Mouse (Mus musculus): ENCODE measurements around the gene Themis. TPM values are rescaled to one million over a fixed set of nuclear protein-coding genes. Genes with fewer than 3 reads are reported as not detected.

The Themis gene
- polyA plus RNA-seq, 1 experiment: 0.70 TPM

DNA sequence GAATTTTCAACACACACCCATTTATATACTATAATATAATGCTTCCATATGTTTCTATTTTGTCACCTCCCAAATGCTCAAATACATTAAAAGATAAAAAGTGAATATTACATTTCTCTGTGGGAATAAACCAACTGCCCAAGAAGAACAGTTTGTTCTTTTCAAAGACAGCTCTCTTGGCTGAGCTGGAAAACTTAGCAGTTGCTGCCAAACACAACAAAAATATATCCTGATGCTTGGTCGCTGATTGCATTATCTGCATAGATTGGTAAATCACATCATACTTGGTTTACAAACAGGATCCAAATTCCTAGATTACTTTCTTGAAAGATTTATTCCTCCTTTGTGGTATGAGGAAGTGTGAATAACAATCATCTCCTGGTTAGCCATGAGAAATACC is 69.8 kb downstream of the Themis start:
- Histone ChIP-seq H3K27ac (ENCODE audit: insufficient read depth, low read length) (no peak overlapping the region), H3K9ac (ENCODE audit: low read depth, poor library complexity, severe bottlenecking) (no peak overlapping the region), H3K27me3 (ENCODE audit: control insufficient read depth, insufficient read depth, low read length, poor library complexity, severe bottlenecking) (no peaks in the 10 kb centered on the region), H3K4me3 (ENCODE audit: low read depth, low read length) (no peak overlapping the region), H3K4me1 (ENCODE audit: control insufficient read depth, insufficient read depth, low read length) (no peaks in the 10 kb centered on the region), H3K9me3 (replicated peaks; ENCODE audit: control insufficient read depth, insufficient read depth, low read length, poor library complexity, severe bottlenecking) (no peaks in the 10 kb centered on the region), H3K36me3 (ENCODE audit: control insufficient read depth, insufficient read depth, low read length, poor library complexity, severe bottlenecking) (no peaks in the 10 kb centered on the region)
- TF ChIP-seq POLR2A (IDR thresholded peaks at IDR 0.05; ENCODE audit: insufficient read depth, low read length) (no peak), CTCF (IDR thresholded peaks at IDR 0.05; ENCODE audit: low read depth, low read length) (no peak), EP300 (IDR thresholded peaks at IDR 0.05; ENCODE audit: insufficient read depth, low read depth, low read length) (no peak)

DNA sequence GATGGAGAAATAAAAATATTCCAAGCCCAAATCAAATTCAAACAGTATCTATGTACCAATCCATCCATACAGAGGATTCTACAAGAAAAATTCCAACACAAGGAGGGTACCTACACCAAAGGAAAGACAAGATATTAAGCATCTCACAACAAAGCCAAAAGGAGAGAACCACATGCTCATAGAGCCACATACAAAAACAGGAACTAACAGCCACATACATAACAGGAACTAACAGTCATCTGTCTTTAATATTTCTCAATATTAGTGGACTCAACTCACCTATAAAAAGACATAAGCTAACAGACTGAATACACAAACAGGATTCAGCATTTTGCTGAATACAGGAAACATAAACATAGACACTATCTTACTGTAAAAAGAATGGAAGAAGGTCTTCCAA is 78.3 kb downstream of the Themis start:
- H3K9ac ChIP-seq (ENCODE audit: low read depth, poor library complexity, severe bottlenecking): no peak overlapping the region
- no peak overlapping the region for H3K4me3 ChIP-seq (ENCODE audit: low read depth, low read length)
- H3K9me3 ChIP-seq (replicated peaks; ENCODE audit: control insufficient read depth, insufficient read depth, low read length, poor library complexity, severe bottlenecking): no peaks in the 10 kb centered on the region
- no peaks in the 10 kb centered on the region for H3K36me3 ChIP-seq (ENCODE audit: control insufficient read depth, insufficient read depth, low read length, poor library complexity, severe bottlenecking)
- no peaks in the 10 kb centered on the region for H3K4me1 ChIP-seq (ENCODE audit: control insufficient read depth, insufficient read depth, low read length)
- H3K27me3 ChIP-seq (ENCODE audit: control insufficient read depth, insufficient read depth, low read length, poor library complexity, severe bottlenecking): no peaks in the 10 kb centered on the region
- no peak for TF ChIP-seq POLR2A (IDR thresholded peaks at IDR 0.05; ENCODE audit: insufficient read depth, low read length)
- no peak for TF ChIP-seq EP300 (IDR thresholded peaks at IDR 0.05; ENCODE audit: insufficient read depth, low read depth, low read length)
- no peak overlapping the region for H3K27ac ChIP-seq (ENCODE audit: insufficient read depth, low read length)

DNA sequence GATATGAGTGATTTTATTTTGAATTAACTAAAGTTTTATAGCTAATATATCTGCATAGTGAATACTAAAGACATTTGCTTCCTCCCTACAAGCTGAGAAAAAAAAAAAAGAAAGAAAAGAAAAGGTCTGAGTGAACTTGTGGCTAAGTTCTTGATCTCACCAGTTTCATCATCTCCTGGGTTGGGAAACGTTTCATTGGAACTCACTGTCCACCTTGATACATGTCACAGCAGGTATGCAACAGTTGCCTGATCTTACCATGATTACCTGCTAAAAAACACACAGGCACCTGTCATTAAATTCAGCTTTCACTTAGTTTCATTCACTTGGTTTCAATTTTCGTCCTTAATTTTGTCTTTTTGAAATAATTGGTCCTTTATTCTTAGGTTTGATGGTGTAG is 85.2 kb downstream of the Themis start:
- Histone ChIP-seq H3K27ac (ENCODE audit: insufficient read depth, low read length) (no peak overlapping the region), H3K9me3 (replicated peaks; ENCODE audit: control insufficient read depth, insufficient read depth, low read length, poor library complexity, severe bottlenecking) (no peaks in the 10 kb centered on the region), H3K4me3 (ENCODE audit: low read depth, low read length) (no peak overlapping the region), H3K36me3 (ENCODE audit: control insufficient read depth, insufficient read depth, low read length, poor library complexity, severe bottlenecking) (no peaks in the 10 kb centered on the region), H3K27me3 (ENCODE audit: control insufficient read depth, insufficient read depth, low read length, poor library complexity, severe bottlenecking) (no peaks in the 10 kb centered on the region), H3K4me1 (ENCODE audit: control insufficient read depth, insufficient read depth, low read length) (no peaks in the 10 kb centered on the region), H3K9ac (ENCODE audit: low read depth, poor library complexity, severe bottlenecking) (no peak overlapping the region)
- TF ChIP-seq POLR2A (IDR thresholded peaks at IDR 0.05; ENCODE audit: insufficient read depth, low read length) (no peak), EP300 (IDR thresholded peaks at IDR 0.05; ENCODE audit: insufficient read depth, low read depth, low read length) (no peak), CTCF (IDR thresholded peaks at IDR 0.05; ENCODE audit: low read depth, low read length) (no peak)

DNA sequence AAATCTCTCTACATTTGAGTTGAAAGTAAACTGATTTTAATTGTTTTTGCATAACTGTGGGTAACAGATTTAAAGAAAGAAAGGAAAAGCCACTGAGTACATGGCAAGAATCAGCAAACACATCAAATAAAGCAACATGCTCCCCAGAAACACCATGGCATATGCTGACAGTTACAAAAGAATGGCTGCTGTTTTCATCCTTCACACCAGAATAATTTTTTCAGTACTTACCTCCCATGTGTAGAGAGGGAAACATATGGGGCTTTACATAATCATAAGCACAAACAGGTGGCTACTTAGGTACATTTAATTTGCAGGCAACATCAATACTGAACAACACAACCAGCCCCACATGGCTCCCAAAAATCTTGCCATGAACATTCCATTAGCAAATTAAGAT is 86.8 kb downstream of the Themis start:
- TF ChIP-seq POLR2A (IDR thresholded peaks at IDR 0.05; ENCODE audit: insufficient read depth, low read length): no peak
- no peak for TF ChIP-seq EP300 (IDR thresholded peaks at IDR 0.05; ENCODE audit: insufficient read depth, low read depth, low read length)
- no peak for TF ChIP-seq CTCF (IDR thresholded peaks at IDR 0.05; ENCODE audit: low read depth, low read length)
- H3K4me1 ChIP-seq (ENCODE audit: control insufficient read depth, insufficient read depth, low read length): no peaks in the 10 kb centered on the region

DNA sequence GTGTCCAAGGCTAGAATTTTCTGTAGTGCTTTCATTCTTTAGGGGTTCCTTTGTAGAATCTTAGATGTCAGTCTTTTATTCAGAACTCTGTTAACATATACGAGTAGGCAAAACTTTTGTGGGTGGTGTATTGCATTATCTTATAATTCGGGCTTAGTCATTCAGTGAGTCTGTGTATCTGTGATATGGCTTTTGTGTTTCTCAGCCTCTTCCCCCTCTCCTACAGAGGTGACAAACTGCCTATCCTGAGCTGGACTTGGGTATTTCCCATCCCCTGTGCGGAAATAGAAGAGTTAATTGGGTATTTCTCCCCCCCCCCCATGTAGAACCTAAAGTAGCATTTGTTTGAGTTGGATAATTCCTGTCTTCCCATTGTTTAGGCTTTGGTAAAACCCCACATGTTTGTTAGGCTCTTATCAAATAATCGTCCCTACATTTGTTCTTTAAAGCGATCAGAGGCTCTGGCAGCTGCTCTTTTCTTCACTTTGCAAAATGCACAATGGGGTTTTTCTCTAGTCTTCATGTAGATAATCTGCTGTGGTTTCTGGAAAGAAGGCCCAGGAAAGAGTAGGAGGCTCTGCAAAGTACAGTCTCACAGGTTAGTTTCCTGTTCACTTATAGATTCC is 108.7 kb downstream of the Themis start:
- Histone ChIP-seq H3K9me3 (replicated peaks; ENCODE audit: control insufficient read depth, insufficient read depth, low read length, poor library complexity, severe bottlenecking) (no peaks in the 10 kb centered on the region), H3K9ac (ENCODE audit: low read depth, poor library complexity, severe bottlenecking) (no peak overlapping the region), H3K4me1 (ENCODE audit: control insufficient read depth, insufficient read depth, low read length) (no peaks in the 10 kb centered on the region), H3K27ac (ENCODE audit: insufficient read depth, low read length) (no peak overlapping the region), H3K27me3 (ENCODE audit: control insufficient read depth, insufficient read depth, low read length, poor library complexity, severe bottlenecking) (no peaks in the 10 kb centered on the region), H3K36me3 (ENCODE audit: control insufficient read depth, insufficient read depth, low read length, poor library complexity, severe bottlenecking) (no peaks in the 10 kb centered on the region), H3K4me3 (ENCODE audit: low read depth, low read length) (no peak overlapping the region)
- TF ChIP-seq EP300 (IDR thresholded peaks at IDR 0.05; ENCODE audit: insufficient read depth, low read depth, low read length): no peak
- no peak for TF ChIP-seq CTCF (IDR thresholded peaks at IDR 0.05; ENCODE audit: low read depth, low read length)
- TF ChIP-seq POLR2A (IDR thresholded peaks at IDR 0.05; ENCODE audit: insufficient read depth, low read length): no peak

More for the DNA sequence above, 86.8 kb downstream of the Themis start:
- Histone ChIP-seq H3K9ac (ENCODE audit: low read depth, poor library complexity, severe bottlenecking) (no peak overlapping the region), H3K36me3 (ENCODE audit: control insufficient read depth, insufficient read depth, low read length, poor library complexity, severe bottlenecking) (no peaks in the 10 kb centered on the region), H3K27ac (ENCODE audit: insufficient read depth, low read length) (no peak overlapping the region), H3K27me3 (ENCODE audit: control insufficient read depth, insufficient read depth, low read length, poor library complexity, severe bottlenecking) (no peaks in the 10 kb centered on the region), H3K9me3 (replicated peaks; ENCODE audit: control insufficient read depth, insufficient read depth, low read length, poor library complexity, severe bottlenecking) (no peaks in the 10 kb centered on the region), H3K4me3 (ENCODE audit: low read depth, low read length) (no peak overlapping the region)

DNA sequence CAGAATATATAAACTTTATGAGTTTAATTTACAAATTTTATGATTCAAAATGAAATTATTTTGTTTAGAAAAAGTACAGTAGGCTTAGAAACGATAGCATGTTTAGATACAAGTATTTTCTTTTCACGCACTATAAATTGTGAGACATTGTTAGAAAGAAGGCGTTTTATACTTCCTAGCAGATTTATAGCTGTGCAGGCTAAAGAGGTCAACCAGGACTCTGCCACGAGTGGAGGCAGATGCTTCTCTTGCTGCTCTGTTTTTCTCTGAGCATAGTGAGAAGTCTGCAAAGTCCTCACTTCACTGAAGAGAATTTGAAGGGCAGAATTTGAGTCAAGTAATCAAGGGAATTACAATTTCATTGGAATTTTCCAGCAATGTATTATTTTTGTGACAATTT is 131.3 kb downstream of the Themis start:
- H3K9me3 ChIP-seq (replicated peaks; ENCODE audit: control insufficient read depth, insufficient read depth, low read length, poor library complexity, severe bottlenecking): no peaks in the 10 kb centered on the region
- H3K4me1 ChIP-seq (ENCODE audit: control insufficient read depth, insufficient read depth, low read length): no peaks in the 10 kb centered on the region
- no peak overlapping the region for H3K9ac ChIP-seq (ENCODE audit: low read depth, poor library complexity, severe bottlenecking)
- H3K27ac ChIP-seq (ENCODE audit: insufficient read depth, low read length): no peak overlapping the region
- H3K4me3 ChIP-seq (ENCODE audit: low read depth, low read length): no peak overlapping the region
- no peaks in the 10 kb centered on the region for H3K36me3 ChIP-seq (ENCODE audit: control insufficient read depth, insufficient read depth, low read length, poor library complexity, severe bottlenecking)
- TF ChIP-seq CTCF (IDR thresholded peaks at IDR 0.05; ENCODE audit: low read depth, low read length): no peak
- TF ChIP-seq POLR2A (IDR thresholded peaks at IDR 0.05; ENCODE audit: insufficient read depth, low read length): no peak
- no peak for TF ChIP-seq EP300 (IDR thresholded peaks at IDR 0.05; ENCODE audit: insufficient read depth, low read depth, low read length)
- H3K27me3 ChIP-seq (ENCODE audit: control insufficient read depth, insufficient read depth, low read length, poor library complexity, severe bottlenecking): no peaks in the 10 kb centered on the region
